Mouse (Mus musculus) urinary bladder, postnatal 25 days (tissue): ENCODE results near the gene Oxt.

ENCODE experiments used
- DNase-seq: peaks from one replicate; pipeline ENCODE4 v3.0.0; 2022; ENCODE audit warnings: low spot score

Oxt gene

DNA sequence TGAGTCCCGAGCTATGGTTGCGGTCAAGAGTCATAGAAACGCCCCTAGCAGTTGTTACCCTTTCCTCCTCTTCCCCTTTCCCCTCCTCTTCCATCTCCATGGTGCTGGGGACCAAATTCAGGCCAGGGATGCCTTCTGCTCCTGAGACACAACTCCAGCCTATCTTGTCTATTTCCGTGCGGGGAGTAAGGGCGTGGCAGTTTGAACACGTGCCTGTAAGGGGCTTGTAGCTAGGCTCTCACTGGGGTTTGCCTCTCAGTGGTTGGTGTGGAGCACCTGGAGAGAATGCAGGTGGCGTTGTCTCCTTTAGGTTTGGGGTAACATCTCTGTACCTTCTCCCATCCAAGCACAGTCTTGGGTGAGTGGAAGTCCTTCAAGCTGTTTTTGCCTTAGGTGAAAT, 3.8 kb downstream of the Oxt start:
- no peak for DNase-seq

DNA sequence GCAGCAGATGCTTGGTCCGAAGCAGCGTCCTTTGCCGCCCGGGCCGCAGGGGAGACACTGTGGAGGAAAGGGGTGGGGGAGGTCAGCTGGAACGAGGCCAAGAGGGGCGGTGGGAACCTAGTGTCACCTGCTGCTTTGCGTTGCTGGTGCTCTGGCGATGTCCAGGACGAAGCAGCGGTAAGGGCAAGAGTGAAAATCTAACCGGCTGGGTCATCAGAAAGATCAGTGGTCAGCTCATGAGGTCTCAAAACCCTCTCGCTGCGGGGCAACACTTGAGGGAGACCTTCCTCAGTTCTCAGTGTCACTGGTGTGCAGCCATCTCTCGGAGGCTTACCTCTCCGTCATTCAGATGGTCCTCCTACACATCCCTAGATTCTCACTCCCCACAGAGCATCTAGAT, 5.2 kb downstream of the Oxt start:
- no peak for DNase-seq

DNA sequence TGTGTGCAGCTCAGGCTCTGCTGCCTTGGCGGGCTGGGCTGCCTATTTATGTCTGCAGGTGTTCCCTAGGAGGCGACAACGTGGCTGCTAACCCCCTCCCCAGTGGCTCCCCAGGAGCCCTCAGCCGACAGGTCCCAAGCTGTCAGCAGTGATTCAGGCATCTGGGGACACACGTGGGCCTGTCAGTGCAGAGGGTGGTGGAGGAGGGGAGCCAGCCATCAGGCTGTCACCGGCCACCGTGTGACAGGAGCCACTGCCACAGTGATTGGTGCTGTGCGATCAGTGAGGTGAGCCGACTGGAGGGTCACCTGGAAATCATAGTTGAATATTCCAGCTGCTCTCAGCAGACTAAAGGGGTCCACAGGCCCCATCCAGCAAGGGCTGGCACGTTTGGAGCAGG, 6.6 kb downstream of the Oxt start, which contains the start of gene Avp:
TSS of gene Avp (minus strand) at position 3 of the 400 bp plus-strand sequence.
- DNase-seq: no peak

DNA sequence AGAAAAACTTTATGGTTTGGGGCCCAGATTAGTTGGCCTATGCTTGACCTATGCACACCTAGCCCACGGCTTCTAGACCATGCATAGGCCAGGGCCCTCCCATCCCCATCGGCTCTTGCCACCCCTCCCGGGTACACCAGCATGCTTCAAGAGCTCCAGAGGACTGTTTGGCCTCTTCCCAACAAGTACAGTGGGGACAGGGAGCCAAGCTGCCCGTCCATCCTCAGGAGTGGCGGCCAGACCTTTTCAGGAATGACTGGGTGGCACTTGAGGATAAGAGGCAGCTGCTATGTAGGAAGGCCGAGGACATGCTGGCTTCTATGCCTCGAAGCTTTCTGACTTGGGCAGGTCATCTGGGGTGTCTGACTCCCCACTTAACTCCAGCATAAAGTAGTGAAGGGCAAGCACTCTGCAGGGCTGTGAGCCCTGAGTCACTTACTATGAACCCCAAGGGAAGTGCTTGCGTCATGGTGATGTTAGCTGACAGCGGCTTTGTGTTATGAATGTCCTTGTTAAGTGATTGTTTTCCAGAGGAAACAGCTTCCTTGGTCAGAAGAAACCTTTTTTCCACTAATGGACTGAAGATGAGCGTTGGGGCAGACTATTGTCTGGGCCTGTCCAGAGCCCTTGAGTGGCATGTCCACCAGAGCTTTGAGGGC, 8.1 kb downstream of the Oxt start:
- DNase-seq: no peak

DNA sequence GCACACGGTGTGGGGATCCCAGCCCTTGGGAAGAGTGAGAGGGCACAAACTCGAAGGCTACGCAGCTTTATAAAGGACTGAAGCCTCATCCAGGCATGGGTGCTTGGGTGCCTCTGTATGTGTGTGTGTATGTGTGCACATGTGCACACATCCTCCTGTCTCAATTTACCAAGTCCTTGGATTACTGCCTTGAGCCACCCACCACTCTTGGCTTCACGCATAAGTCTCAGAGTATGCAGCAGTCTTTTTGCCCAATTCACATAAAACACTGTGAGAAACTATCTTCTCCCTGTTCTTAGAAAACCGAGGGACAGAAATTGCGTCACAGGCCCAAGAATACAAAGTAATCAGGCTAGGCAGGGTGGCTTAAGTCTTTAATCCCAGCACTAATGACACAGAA, 10.0 kb downstream of the Oxt start:
- no peak for DNase-seq

DNA sequence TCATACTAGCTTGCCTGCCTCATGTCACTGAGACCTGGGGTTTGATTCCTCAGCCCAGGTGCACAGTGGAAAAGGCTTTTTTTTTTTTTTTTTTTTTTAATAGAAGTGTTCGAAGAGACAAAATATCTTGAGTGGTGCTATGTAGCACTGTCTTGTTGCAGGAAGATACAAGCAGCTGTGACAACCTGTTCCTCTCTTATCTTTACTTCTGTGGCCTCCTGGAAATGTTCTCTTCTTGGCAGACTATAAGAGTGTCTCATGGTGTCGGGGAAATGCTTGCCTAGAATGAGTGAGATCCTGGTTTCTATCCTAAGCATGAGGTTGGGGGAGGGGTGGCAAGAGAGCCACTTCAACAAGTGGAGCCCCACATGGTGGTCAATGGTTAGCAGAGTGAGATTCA, 12.4 kb downstream of the Oxt start:
- no peak for DNase-seq

DNA sequence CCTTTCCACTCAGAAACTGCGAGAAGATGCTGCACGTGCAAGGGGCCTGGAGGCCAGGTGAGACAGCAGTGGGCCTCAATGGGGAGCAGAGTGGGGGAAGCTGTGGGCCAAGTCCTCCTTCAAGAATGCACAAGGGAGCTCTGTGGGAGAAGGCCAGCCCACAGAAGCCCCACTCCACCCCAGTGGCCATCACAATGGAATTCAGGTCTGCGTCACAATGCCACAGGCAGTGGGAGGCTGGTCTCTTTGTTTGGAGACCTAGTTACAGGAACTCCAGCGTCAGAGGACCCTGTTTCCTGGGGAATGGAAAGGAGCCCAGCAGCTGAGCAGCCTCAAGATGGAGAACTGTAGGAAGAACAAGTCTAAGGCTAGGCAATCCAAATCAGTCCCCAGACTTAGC, 13.2 kb downstream of the Oxt start:
- DNase-seq: no peak

DNA sequence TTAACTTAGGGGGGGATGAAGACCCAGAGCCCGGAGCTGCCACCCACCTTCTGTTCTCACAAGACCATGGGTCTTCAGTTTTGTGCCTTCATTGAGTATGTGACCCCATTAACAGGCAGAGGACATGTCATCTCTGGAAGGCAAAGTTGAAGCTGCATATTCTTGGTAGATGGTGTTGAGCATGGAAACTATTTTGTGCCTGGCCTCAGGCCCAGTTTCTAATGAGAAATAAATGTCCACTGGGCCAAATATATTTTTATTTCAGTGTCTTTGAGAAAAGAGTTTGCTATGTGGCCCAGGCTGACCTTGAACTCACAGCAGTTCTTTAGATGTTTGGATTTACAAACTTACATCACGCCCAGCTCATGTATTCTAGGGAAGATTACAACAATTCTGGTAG, 13.8 kb downstream of the Oxt start:
- no peak for DNase-seq

DNA sequence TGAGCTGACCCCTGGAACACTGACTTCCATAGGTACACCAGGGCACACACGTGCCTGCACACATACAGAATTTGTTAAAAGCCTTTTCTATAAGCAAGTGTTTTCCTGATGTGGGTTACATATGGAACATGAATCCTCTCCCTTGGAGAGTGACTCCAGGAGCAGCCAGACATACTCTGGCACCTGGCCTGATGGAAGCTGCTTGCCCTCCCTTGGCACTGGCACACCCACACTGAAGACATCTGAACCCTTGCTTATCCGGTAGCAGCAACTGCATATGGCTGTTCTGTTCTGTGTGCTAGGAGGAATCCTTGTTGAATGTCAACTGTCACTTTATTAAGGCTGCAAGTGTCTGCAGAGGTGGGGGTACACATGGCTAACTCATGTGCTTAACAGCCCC, 15.0 kb downstream of the Oxt start:
- DNase-seq: no peak

DNA sequence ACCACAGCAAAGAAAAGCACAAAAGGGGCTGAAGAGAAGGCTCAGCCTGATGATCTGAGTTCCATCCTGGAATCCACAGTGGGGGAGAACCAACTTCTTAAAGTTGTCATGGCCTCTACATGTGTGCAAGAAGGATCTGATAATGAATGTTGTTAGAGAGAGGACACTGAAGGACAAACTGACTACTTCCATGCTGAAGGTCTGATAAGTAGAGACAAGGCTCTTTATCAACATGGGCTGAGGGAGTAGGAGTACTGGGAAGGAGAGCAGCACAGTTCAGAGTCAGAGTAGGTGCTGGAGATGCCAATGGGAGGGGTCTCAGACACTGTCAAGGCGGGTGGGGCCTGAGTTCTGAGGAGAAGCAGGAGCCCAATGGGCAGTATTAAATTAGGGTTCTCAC, 19.6 kb downstream of the Oxt start:
- DNase-seq: no peak

DNA sequence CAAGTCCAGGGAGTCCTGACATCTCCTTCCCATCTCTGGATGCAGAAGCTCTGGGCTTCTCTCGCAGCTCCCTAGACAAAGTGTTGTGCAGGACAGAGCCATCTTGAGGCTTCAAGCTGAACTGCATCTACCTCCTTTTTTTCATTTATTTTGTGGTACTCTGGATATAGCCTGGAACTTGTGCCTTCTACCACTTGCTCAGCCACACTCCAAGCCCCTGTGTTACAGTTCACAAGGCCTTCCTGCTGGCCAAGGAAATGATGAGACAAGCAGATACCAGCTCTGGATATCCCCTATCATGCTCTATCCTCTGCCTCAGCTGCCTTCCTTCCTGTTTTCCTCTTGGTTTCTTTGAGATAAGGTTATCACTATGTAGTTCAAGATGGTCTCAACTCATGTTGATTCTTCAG, 21.6 kb downstream of the Oxt start:
- DNase-seq: no peak

DNA sequence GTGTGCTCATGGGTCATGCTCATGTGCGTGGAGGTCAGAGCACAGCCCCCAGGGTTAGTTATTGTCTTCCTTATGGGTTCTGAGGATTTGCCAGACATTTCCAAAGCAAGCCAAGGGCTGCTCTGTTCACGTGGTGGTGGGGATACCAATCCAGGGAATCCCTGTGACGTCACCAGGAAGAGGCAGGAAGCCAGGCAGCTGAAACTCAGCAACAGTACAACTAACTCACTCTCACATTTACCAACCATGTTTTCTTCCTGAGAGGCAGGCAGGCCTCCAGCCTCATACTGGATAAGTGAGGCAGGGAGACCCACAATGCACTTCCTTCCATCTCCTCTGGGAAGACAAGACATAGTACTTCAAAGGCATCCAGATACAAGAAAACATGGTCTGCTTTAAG, 22.4 kb downstream of the Oxt start:
- DNase-seq: no peak

DNA sequence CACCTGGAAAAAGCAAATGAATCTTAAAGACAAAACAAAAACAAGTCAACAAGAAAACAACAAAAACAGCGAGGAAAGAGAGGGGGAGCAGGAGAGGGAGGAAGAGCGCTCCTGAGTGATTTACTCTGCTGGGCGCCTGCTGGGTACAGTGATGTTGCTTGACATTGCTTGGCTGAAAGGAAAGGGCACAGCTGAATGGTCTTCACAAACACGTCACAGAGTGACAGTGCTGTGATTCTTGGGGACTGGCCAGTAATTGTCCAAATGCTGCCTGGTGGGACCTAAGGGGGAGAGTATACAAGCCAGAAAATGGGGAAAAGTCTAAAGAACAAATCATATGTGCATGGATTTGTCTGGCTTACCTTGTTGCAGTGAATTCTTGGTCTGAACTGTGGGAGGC, 26.2 kb downstream of the Oxt start:
- no peak for DNase-seq

DNA sequence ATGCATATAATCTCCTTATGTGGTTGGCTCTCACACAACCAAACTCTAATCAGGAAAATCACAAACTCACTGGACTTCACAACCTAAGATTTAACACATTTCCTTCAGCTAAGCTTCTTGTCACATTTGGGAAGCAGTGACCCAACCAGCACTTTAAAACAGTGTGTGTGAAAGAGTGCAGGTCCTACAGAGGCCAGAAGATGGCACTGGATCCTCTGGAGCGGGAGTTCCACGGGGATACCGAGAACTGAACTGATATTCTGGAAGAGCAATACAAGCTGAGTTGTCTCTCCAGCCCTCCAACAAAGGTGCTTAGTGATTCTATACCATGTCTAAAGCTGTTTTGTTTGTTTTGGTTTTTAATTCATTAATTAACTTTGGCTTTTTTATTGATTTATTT, 37.1 kb downstream of the Oxt start:
- no peak for DNase-seq

DNA sequence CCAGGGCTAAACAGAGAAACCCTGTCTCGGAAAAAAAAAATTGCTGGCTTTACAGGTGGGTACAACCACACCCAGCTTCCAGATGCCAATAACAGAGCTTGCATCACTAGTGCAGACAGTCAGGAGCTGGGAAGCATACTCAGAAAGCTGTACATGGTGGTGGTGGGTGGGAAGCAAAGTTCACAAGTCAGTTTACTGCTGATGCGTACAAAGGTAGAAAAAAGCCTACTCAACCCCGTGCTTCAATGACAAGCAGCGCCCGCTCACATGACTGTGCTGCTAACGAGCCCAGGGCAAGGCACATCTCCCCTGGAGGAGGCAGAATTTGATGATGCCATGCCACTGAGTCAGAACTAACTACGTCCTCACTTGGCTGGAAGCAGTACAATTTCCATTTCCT, 43.0 kb downstream of the Oxt start:
- DNase-seq: no peak
